Mouse (Mus musculus) liver, embryonic 16.5 days (tissue): ENCODE data around the gene Spock3. TPM values are rescaled to one million over a fixed set of nuclear protein-coding genes. Genes with fewer than 3 reads are reported as not detected.

Source experiments
- ATAC-seq: fragments of 200-750 bp; cut with Nextera tagmentation; 2 replicates; pipeline ENCODE4 v1.8.0; 2017; ENCODE audit warnings: low read depth, mild to moderate bottlenecking, moderate number of reproducible peaks, moderate library complexity
- H3K27ac ChIP-seq: fragments of 300-500 bp; sonication (generic); 2 replicates; pipeline ENCODE4 v1.5.1; 2014; ENCODE audit warnings: mild to moderate bottlenecking, low read length
- H3K27me3 ChIP-seq: fragments of 300-500 bp; sonication (generic); 2 replicates; pipeline ENCODE4 v1.6.1; 2014; ENCODE audit warnings: low read depth, low read length, mixed read lengths; ENCODE audit not compliant: control insufficient read depth, insufficient read depth
- H3K36me3 ChIP-seq: fragments of 300-500 bp; sonication (generic); 2 replicates; pipeline ENCODE4 v1.6.1; 2014; ENCODE audit warnings: mild to moderate bottlenecking; ENCODE audit not compliant: control insufficient read depth, insufficient read depth
- H3K4me1 ChIP-seq: fragments of 300-500 bp; sonication (generic); 2 replicates; pipeline ENCODE4 v1.6.1; 2014; ENCODE audit warnings: low read depth, low read length, mixed read lengths; ENCODE audit not compliant: control insufficient read depth
- H3K4me2 ChIP-seq: fragments of 300-500 bp; sonication (generic); 2 replicates; pipeline ENCODE4 v1.6.1; 2014; ENCODE audit warnings: low read depth, low read length, mixed read lengths
- H3K4me3 ChIP-seq: fragments of 300-500 bp; sonication (generic); 2 replicates; pipeline ENCODE4 v1.5.1; 2014; ENCODE audit warnings: low read depth, mild to moderate bottlenecking, low read length
- H3K9ac ChIP-seq: fragments of 300-500 bp; sonication (generic); 2 replicates; pipeline ENCODE4 v1.6.1; 2014; ENCODE audit warnings: low read depth, low read length
- H3K9me3 ChIP-seq: fragments of 300-500 bp; sonication (generic); replicated peaks from 2 replicates; pipeline ENCODE4 v1.6.1; 2016; ENCODE audit warnings: low read length; ENCODE audit not compliant: control insufficient read depth
- WGBS: fragments of 180-500 bp; shearing (Covaris S2); extraction: QIAGEN DNeasy Blood & Tissue Kit; methylation state at CpG from one replicate; pipeline ENCODE4 v1.1.7; 2014; ENCODE audit not compliant: insufficient replicate concordance; 5-methylcytosine and 5-hydroxymethylcytosine counted together
- polyA plus RNA-seq: library from polyadenylated mRNA; unstranded; fragments of >200 nt; fragmentation: Nextera tagmentation; extraction: Ambion mirVana; gene quantifications from 2 replicates; pipeline ENCODE4 v1.2.1, GENCODE M21; 2015

Gene Spock3
- polyA plus RNA-seq, result 0.09 and 0.12 TPM in 2 replicates

- Histone ChIP-seq H3K9ac (no peak within 1 kb of the TSS), H3K4me3 (no peak within 1 kb of the TSS)
These were observed at the start of gene Spock3 for GRCm38 (mm10) chr8:62950709-62951108. TSS of gene Spock3 (plus strand) at chr8:62951009.

DNA sequence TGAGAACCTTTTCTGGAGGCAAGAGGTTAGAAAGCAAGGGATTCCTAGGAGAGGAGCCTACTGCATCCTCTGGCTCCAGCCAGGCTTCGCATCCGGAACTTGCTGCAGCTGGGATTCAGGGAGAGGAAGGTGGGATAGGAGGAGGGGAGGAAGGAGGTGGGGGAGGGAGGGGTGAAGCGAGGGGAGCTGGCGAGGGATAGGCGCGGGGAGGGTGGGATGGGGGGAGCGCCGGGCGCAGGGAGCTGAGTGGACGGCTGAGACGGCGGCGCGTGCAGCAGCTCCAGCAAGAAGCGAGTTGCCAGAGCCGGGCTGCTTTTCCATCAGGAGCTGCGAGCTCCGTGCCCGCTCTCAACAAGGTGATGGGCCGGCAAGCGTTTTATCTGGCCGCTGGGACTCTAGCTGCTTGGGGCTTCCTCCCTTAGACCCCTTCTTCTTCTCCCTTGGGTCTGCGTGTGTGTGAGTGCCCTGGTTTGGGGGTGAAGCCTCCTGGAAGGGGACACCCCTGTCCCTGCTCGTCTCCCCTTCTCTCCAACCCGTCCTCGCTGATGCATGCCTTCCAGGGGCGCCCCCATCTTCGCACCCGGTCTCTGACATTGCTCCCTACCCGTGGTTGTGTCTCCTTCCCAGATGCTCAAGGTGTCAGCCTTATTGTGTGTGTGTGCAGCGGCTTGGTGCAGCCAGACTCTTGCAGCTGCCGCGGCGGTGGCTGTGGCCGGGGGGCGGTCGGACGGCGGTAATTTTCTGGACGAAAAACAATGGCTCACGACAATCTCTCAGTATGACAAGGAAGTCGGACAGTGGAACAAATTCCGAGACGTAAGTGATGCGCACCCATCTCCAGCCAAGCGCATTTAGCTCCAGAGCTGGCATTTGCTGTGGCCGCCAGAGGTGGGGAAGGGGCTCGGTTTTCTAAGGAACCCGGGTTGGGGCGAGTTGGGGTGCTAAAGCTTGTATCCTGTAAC is 645 bp downstream of the Spock3 start:
- no peak overlapping the region for H3K4me2 ChIP-seq
- H3K9ac ChIP-seq, result no peak overlapping the region
- H3K27ac ChIP-seq, result no peak overlapping the region
- H3K4me3 ChIP-seq, result no peak overlapping the region
- H3K9me3 ChIP-seq, result no peaks in the 10 kb centered on the region
- no peak for ATAC-seq
- H3K4me1 ChIP-seq, result no peaks in the 10 kb centered on the region
- no peaks in the 10 kb centered on the region for H3K36me3 ChIP-seq
- 2% methylated on average over 40 of the region's 50 CpGs for WGBS
- H3K27me3 ChIP-seq, result peaks cover 8% of the 10 kb centered on the region

More at GRCm38 (mm10) chr8:62950709-62951108, at the start of gene Spock3:
- Histone ChIP-seq H3K9me3 (no peaks in the 10 kb centered on the region), H3K27me3 (peaks cover 8% of the 10 kb centered on the region), H3K4me1 (no peaks in the 10 kb centered on the region), H3K4me2 (no peak within 1 kb of the TSS), H3K36me3 (no peaks in the 10 kb centered on the region), H3K27ac (no peak within 1 kb of the TSS)
- no peak for ATAC-seq
- 29% methylated on average over 2 of the region's 2 CpGs for WGBS

GRCm38 (mm10) chr8:62952481-62952880 is 1.7 kb downstream of the Spock3 start:
- ATAC-seq, result no peak
- H3K4me1 ChIP-seq, result no peaks in the 10 kb centered on the region
- no peak overlapping the region for H3K9ac ChIP-seq
- no peaks in the 10 kb centered on the region for H3K36me3 ChIP-seq
- 13% methylated on average over 3 of the region's 3 CpGs for WGBS
- H3K27me3 ChIP-seq, result peaks cover 8% of the 10 kb centered on the region
- no peak overlapping the region for H3K27ac ChIP-seq
- H3K9me3 ChIP-seq, result no peaks in the 10 kb centered on the region
- H3K4me3 ChIP-seq, result no peak overlapping the region
- H3K4me2 ChIP-seq, result no peak overlapping the region

DNA sequence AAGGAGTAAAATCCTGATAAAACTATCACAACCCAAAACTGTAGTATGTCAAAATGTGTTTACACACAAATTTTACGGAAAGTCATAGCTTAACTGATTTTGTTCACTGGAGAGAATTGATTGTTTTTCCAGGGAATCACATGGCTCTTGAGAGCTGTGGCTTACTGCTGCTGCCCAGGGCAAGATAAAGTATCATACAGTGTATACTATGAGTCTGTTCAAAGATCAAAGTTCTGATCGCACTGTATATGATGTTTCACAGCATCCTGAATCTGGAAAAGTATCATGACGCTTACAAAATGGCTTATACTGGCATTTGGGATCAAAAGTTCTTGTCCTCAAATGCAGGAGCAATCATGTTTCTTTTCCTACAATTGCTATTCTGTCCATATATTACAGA is 11.8 kb downstream of the Spock3 start:
- Histone ChIP-seq H3K4me3 (no peak overlapping the region), H3K27ac (no peak overlapping the region), H3K4me1 (no peaks in the 10 kb centered on the region), H3K36me3 (no peaks in the 10 kb centered on the region), H3K9ac (no peak overlapping the region), H3K4me2 (no peak overlapping the region), H3K27me3 (no peaks in the 10 kb centered on the region), H3K9me3 (no peaks in the 10 kb centered on the region)
- no peak for ATAC-seq
- 68% methylated on average over 3 of the region's 3 CpGs for WGBS

DNA sequence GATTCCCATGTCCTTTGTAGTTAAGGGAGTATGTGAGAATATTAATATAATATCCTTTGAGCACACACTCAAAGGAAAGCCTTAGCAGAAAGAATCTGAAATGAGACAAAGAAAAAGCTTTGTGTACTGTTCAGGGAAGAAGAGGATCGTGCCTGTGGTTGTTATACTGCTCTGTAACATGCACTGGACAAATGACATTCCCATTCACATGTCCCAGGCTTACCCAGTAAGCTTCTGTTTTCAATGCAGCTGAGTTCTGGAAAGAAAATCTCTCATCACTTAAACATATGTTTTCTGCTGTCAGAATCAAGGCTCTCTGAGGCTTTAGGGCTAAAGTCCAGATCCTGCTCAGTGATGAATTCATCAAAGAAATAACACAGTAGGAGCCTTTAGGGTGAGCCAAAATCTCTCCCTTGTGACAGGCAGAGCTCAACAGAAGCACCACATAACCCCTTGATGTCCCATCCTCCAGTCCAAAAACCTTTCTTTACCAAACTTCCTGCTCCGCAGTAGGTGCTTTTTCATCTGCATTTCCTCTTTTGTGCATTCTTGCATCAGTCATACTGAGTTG is 19.1 kb downstream of the Spock3 start:
- no peak overlapping the region for H3K27ac ChIP-seq
- H3K4me1 ChIP-seq, result no peaks in the 10 kb centered on the region
- no peaks in the 10 kb centered on the region for H3K9me3 ChIP-seq
- H3K4me3 ChIP-seq, result no peak overlapping the region
- ATAC-seq, result no peak
- no peak overlapping the region for H3K9ac ChIP-seq
- 56% methylated on average over 2 of the region's 2 CpGs for WGBS
- H3K4me2 ChIP-seq, result no peak overlapping the region
- H3K27me3 ChIP-seq, result no peaks in the 10 kb centered on the region
- no peaks in the 10 kb centered on the region for H3K36me3 ChIP-seq

DNA sequence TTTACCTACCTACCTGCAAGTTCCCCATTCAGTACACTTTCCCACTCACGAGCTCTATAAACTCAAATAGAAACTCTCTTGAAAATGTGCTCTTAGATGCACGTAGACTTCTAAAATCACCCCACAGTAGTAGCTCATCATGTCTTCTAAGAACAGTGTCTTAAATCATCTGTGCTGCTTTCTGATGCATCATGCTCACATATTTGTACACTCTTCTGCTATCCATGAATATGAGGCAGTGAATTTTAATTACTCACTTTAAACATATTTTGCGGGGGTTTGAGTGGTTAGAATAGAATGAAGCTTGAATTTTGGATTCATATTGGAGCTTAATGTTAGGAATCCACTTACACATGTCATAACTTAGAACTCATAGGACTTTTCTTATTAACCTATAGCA is 138.2 kb downstream of the Spock3 start:
- Histone ChIP-seq H3K4me1 (no peaks in the 10 kb centered on the region), H3K9ac (no peak overlapping the region), H3K36me3 (no peaks in the 10 kb centered on the region), H3K27ac (no peak overlapping the region), H3K9me3 (no peaks in the 10 kb centered on the region), H3K27me3 (no peaks in the 10 kb centered on the region), H3K4me3 (no peak overlapping the region), H3K4me2 (no peak overlapping the region)
- WGBS, result 54% methylated on average over 3 of the region's 3 CpGs
- ATAC-seq, result no peak

DNA sequence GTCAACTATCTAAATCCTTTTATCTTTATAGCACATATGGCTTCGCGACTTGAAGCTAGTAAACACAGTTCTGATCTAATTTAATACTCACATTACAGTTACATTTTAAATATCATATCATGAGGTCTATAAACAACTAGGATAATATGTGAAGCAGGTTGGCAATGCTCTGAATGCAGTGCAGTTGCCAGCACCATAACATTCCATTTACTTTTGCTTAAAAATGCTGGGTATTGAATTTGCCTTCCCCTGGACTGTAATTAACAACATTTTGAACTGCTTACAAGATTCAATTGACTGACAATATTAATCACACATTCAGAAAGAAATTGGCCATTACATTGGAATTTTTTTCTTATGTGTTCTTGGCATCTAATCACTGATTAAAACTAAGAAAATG is 147.4 kb downstream of the Spock3 start:
- ATAC-seq, result no peak
- no peak overlapping the region for H3K4me3 ChIP-seq

GRCm38 (mm10) chr8:63109761-63110160 is 159.0 kb downstream of the Spock3 start:
- H3K9me3 ChIP-seq, result no peaks in the 10 kb centered on the region
- H3K27me3 ChIP-seq, result no peaks in the 10 kb centered on the region
- H3K4me3 ChIP-seq, result no peak overlapping the region
- no peaks in the 10 kb centered on the region for H3K36me3 ChIP-seq
- ATAC-seq, result no peak
- WGBS, result 32% methylated on average over 1 of the region's 1 CpGs
- no peak overlapping the region for H3K4me2 ChIP-seq
- H3K27ac ChIP-seq, result no peak overlapping the region
- no peaks in the 10 kb centered on the region for H3K4me1 ChIP-seq
- no peak overlapping the region for H3K9ac ChIP-seq

More for the DNA sequence above, 147.4 kb downstream of the Spock3 start:
- Histone ChIP-seq H3K4me1 (no peaks in the 10 kb centered on the region), H3K9ac (no peak overlapping the region), H3K9me3 (no peaks in the 10 kb centered on the region), H3K27ac (no peak overlapping the region), H3K27me3 (no peaks in the 10 kb centered on the region), H3K4me2 (no peak overlapping the region), H3K36me3 (no peaks in the 10 kb centered on the region)
- 63% methylated on average over 2 of the region's 2 CpGs for WGBS

DNA sequence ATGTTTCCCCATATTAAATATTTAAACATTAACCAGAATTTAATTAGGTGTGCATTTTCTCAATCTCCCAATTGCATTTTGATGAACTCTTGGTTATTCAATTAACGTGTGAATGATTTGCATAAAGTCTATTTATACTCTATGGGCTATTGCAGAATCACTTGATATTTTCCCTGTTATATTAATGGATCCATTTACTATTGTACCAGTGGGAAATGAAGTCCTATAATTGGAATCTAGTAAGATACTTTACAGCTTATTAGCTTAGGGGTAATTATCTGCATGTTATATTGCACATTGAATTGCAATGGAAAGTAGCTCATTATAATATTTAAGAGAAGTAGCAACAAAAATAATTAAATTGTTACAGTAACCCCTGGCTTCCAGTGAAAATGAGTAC is 162.1 kb downstream of the Spock3 start:
- no peak overlapping the region for H3K4me3 ChIP-seq
- no peak for ATAC-seq
- H3K27ac ChIP-seq, result no peak overlapping the region
- 58% methylated on average over 1 of the region's 1 CpGs for WGBS
- no peaks in the 10 kb centered on the region for H3K4me1 ChIP-seq
- no peaks in the 10 kb centered on the region for H3K36me3 ChIP-seq
- no peak overlapping the region for H3K9ac ChIP-seq
- no peaks in the 10 kb centered on the region for H3K27me3 ChIP-seq
- H3K9me3 ChIP-seq, result no peaks in the 10 kb centered on the region
- no peak overlapping the region for H3K4me2 ChIP-seq
